8 mouse cellular contexts compared by ENCODE assay signal in genomic region chr7:112427357-112428157, GRCm38 (mm10). TPM values are rescaled to one million over a fixed set of nuclear protein-coding genes. Genes with fewer than 3 reads are reported as not detected.
DNase-seq lines count a peak whose midpoint lies in the region; ATAC-seq and TF ChIP-seq lines count a peak whose summit lies in the region.

TSS of gene Parva (plus strand) at chr7:112427505.

- TF ChIP-seq POLR2A in bone marrow, adult 2 months (IDR thresholded peaks at IDR 0.05; ENCODE audit: borderline replicate concordance, control insufficient read depth, low read depth, low read length): no peak

- no peak within 1 kb of the TSS for H3K4me3 ChIP-seq in bone marrow, adult 2 months (replicated peaks; ENCODE audit: control insufficient read depth, low read depth, low read length)
- peak within 1 kb of the TSS; percentile 66 for H3K4me3 ChIP-seq in forebrain, embryonic 11.5 days (ENCODE audit: low read depth, low read length)
- H3K4me3 ChIP-seq in heart, embryonic 12.5 days: peak within 1 kb of the TSS; percentile 77
- peak within 1 kb of the TSS; percentile 86 for H3K4me3 ChIP-seq in kidney, postnatal 0 days (replicated peaks; ENCODE audit: low read depth, low read length)
- H3K4me3 ChIP-seq in liver, embryonic 12.5 days: peak within 1 kb of the TSS; percentile 54
- peak within 1 kb of the TSS; percentile 57 for H3K4me3 ChIP-seq in neural tube, embryonic 14.5 days (ENCODE audit: low read depth, low read length)

- DNase-seq in 3134 (ENCODE audit: extremely low read depth, insufficient read length, low spot score): peak; percentile 90
- peak; percentile 83 for DNase-seq in forebrain, embryonic 11.5 days (ENCODE audit: low spot score)
- peak; percentile 89 for DNase-seq in kidney, postnatal 0 days (ENCODE audit: low spot score)
- DNase-seq in yolk sac, embryonic 10.5 days (ENCODE audit: low spot score): peak; percentile 82

- peak within 1 kb of the TSS; percentile 14; the same call in 1 of the 2 replicates for H3K27ac ChIP-seq in bone marrow, adult 2 months (ENCODE audit: control insufficient read depth, insufficient read depth, low read depth, low read length, poor library complexity)
- H3K27ac ChIP-seq in forebrain, embryonic 11.5 days (ENCODE audit: low read depth, low read length): peak within 1 kb of the TSS; percentile 72
- H3K27ac ChIP-seq in heart, embryonic 12.5 days (ENCODE audit: poor library complexity, severe bottlenecking): peak within 1 kb of the TSS; percentile 99
- H3K27ac ChIP-seq in kidney, postnatal 0 days: peak within 1 kb of the TSS; percentile 99
- peak within 1 kb of the TSS; percentile 70 for H3K27ac ChIP-seq in liver, embryonic 12.5 days
- peak within 1 kb of the TSS; percentile 71 for H3K27ac ChIP-seq in neural tube, embryonic 14.5 days (ENCODE audit: low read depth, low read length)

- no peaks in the 10 kb centered on the region for H3K4me1 ChIP-seq in bone marrow, adult 2 months (ENCODE audit: control insufficient read depth, insufficient read depth, low read length)
- peaks cover 5% of the 10 kb centered on the region; the same call in 1 of the 2 replicates for H3K4me1 ChIP-seq in forebrain, embryonic 11.5 days (replicated peaks; ENCODE audit: control insufficient read depth, insufficient read depth, low read length)
- peaks cover 24% of the 10 kb centered on the region for H3K4me1 ChIP-seq in heart, embryonic 12.5 days (replicated peaks)
- peaks cover 19% of the 10 kb centered on the region for H3K4me1 ChIP-seq in kidney, postnatal 0 days (replicated peaks; ENCODE audit: insufficient read depth, low read length)
- no peaks in the 10 kb centered on the region for H3K4me1 ChIP-seq in liver, embryonic 12.5 days
- H3K4me1 ChIP-seq in neural tube, embryonic 14.5 days (ENCODE audit: control insufficient read depth, insufficient read depth, low read length): no peaks in the 10 kb centered on the region

- H3K36me3 ChIP-seq in forebrain, embryonic 11.5 days (ENCODE audit: control insufficient read depth, insufficient read depth, low read length): no peaks in the 10 kb centered on the region
- H3K36me3 ChIP-seq in heart, embryonic 12.5 days: peaks cover 3% of the 10 kb centered on the region; the same call in 1 of the 2 replicates
- H3K36me3 ChIP-seq in kidney, postnatal 0 days (ENCODE audit: insufficient read depth, low read length): no peaks in the 10 kb centered on the region
- no peaks in the 10 kb centered on the region for H3K36me3 ChIP-seq in liver, embryonic 12.5 days
- H3K36me3 ChIP-seq in neural tube, embryonic 14.5 days (ENCODE audit: control insufficient read depth, insufficient read depth, low read length): no peaks in the 10 kb centered on the region

- peaks cover 3% of the 10 kb centered on the region; the same call in 1 of the 2 replicates for H3K9me3 ChIP-seq in forebrain, embryonic 11.5 days (ENCODE audit: control insufficient read depth, low read length)
- H3K9me3 ChIP-seq in heart, embryonic 12.5 days (replicated peaks): 0 out of 2 replicates have a peak, but pooled peaks cover 4% of the 10 kb centered on the region
- H3K9me3 ChIP-seq in kidney, postnatal 0 days (replicated peaks; ENCODE audit: low read length): no peaks in the 10 kb centered on the region
- no peaks in the 10 kb centered on the region for H3K9me3 ChIP-seq in liver, embryonic 12.5 days (replicated peaks)
- no peaks in the 10 kb centered on the region for H3K9me3 ChIP-seq in neural tube, embryonic 14.5 days (ENCODE audit: control insufficient read depth, low read length)

- ATAC-seq in forebrain, embryonic 11.5 days (replicated peaks; ENCODE audit: low FRiP score): peak; percentile 79
- peak; percentile 88 for ATAC-seq in heart, embryonic 12.5 days (ENCODE audit: insufficient number of reproducible peaks, low FRiP score)
- peak; percentile 73 for ATAC-seq in kidney, postnatal 0 days (replicated peaks; ENCODE audit: low FRiP score, low read depth)
- no peak for ATAC-seq in liver, embryonic 12.5 days
- ATAC-seq in neural tube, embryonic 14.5 days (ENCODE audit: low read depth): peak; percentile 79

- no peak for TF ChIP-seq CTCF in bone marrow, adult 2 months (IDR thresholded peaks at IDR 0.05; ENCODE audit: control insufficient read depth, insufficient read depth, low read length)
- no peak for TF ChIP-seq CTCF in kidney, postnatal 0 days (IDR thresholded peaks at IDR 0.05; ENCODE audit: low read depth)

- peak within 1 kb of the TSS; percentile 83 for H3K4me2 ChIP-seq in forebrain, embryonic 11.5 days (ENCODE audit: low read depth, low read length, severe bottlenecking)
- H3K4me2 ChIP-seq in heart, embryonic 12.5 days: peak within 1 kb of the TSS; percentile 74
- H3K4me2 ChIP-seq in kidney, postnatal 0 days (ENCODE audit: low read length): peak within 1 kb of the TSS; percentile 83
- peak within 1 kb of the TSS; percentile 59 for H3K4me2 ChIP-seq in liver, embryonic 12.5 days
- peak within 1 kb of the TSS; percentile 89 for H3K4me2 ChIP-seq in neural tube, embryonic 14.5 days (ENCODE audit: low read depth, low read length)

- peak within 1 kb of the TSS; percentile 93 for H3K9ac ChIP-seq in forebrain, embryonic 11.5 days (ENCODE audit: low read length)
- H3K9ac ChIP-seq in heart, embryonic 12.5 days: peak within 1 kb of the TSS; percentile 96
- H3K9ac ChIP-seq in kidney, postnatal 0 days (ENCODE audit: low read depth, low read length): peak within 1 kb of the TSS; percentile 98
- H3K9ac ChIP-seq in liver, embryonic 12.5 days: peak within 1 kb of the TSS; percentile 61
- peak within 1 kb of the TSS; percentile 72 for H3K9ac ChIP-seq in neural tube, embryonic 14.5 days (replicated peaks; ENCODE audit: low read depth, low read length)

- H3K27me3 ChIP-seq in forebrain, embryonic 11.5 days (ENCODE audit: control insufficient read depth, insufficient read depth, low read length): no peaks in the 10 kb centered on the region; the same call in 1 of the 2 replicates
- H3K27me3 ChIP-seq in heart, embryonic 12.5 days (replicated peaks): no peaks in the 10 kb centered on the region
- no peaks in the 10 kb centered on the region for H3K27me3 ChIP-seq in kidney, postnatal 0 days (ENCODE audit: insufficient read depth, low read length)
- H3K27me3 ChIP-seq in liver, embryonic 12.5 days (replicated peaks): peaks cover 40% of the 10 kb centered on the region
- no peaks in the 10 kb centered on the region for H3K27me3 ChIP-seq in neural tube, embryonic 14.5 days (ENCODE audit: control insufficient read depth, insufficient read depth, low read length)

- 3% methylated on average over 46 of the region's 49 CpGs for WGBS in bone marrow, adult 2 months
- 3% methylated on average over 45 of the region's 49 CpGs for WGBS in forebrain, embryonic 11.5 days
- WGBS in heart, embryonic 12.5 days: 1% methylated on average over 49 of the region's 49 CpGs
- WGBS in kidney, postnatal 0 days: 1% methylated on average over 49 of the region's 49 CpGs
- WGBS in liver, embryonic 12.5 days (ENCODE audit: insufficient replicate concordance): 5% methylated on average over 48 of the region's 49 CpGs
- under 1% methylated on average over 44 of the region's 49 CpGs for whole genome bisulfite sequencing in neural tube, embryonic 14.5 days

RNA-seq across cellular contexts. Expression of gene Parva, which starts in this region (rescaled TPM):
- polyA plus RNA-seq in bone marrow, adult 2 months (2011; ENCODE audit: insufficient read depth, insufficient read length, low replicate concordance, missing spikeins): 5.9 and 6.2 TPM in 2 replicates
- polyA plus RNA-seq in forebrain, embryonic 11.5 days (2014; fragmentation: Nextera tagmentation; extraction: Ambion mirVana): 63.6 and 64.5 TPM in 2 replicates
- 101 and 103 TPM in 2 replicates for polyA plus RNA-seq in heart, embryonic 12.5 days (2016; fragmentation: Nextera tagmentation; extraction: Ambion mirVana)
- polyA plus RNA-seq in kidney, postnatal 0 days (2015; fragmentation: Nextera tagmentation; extraction: Ambion mirVana): 80.2 and 93.0 TPM in 2 replicates
- 13.2 and 13.6 TPM in 2 replicates for polyA plus RNA-seq in liver, embryonic 12.5 days (2016; fragmentation: Nextera tagmentation; extraction: Ambion mirVana)
- polyA plus RNA-seq in neural tube, embryonic 14.5 days (2014; fragmentation: Nextera tagmentation; extraction: Ambion mirVana): 18.4 and 29.9 TPM in 2 replicates

Comparison
In these comparisons a context has a peak if more than half of its experiments do, and no peak if none do; other contexts are left out.
1. H3K27ac ChIP-seq: peak in every context shown above with its lines; median percentile 99 in heart, embryonic 12.5 days; 99 in kidney, postnatal 0 days; 72 in forebrain, embryonic 11.5 days; 71 in neural tube, embryonic 14.5 days; 70 in liver, embryonic 12.5 days; 14 in bone marrow, adult 2 months.